Mouse (Mus musculus) CD4-positive, CD25-positive, alpha-beta regulatory T cell, adult 9 weeks (primary cell): ENCODE measurements around the gene Ccdc184. TPM values are rescaled to one million over a fixed set of nuclear protein-coding genes. Genes with fewer than 3 reads are reported as not detected.

Experiments used
- polyA plus RNA-seq: library from polyadenylated mRNA; unstranded; fragments of 100-300 nt; shearing (Covaris generic); gene quantifications from one replicate; pipeline ENCODE4 v1.2.1, GENCODE M21; 2017

Gene Ccdc184
- 0.30 TPM for polyA plus RNA-seq

GRCm38 (mm10) chr15:98166963-98167644, at the start of gene Ccdc184:
Gene Ccdc184, plus strand, starts transcription at chr15:98167158.

GRCm38 (mm10) chr15:98165525-98165924, 1.4 kb upstream of the Ccdc184 start, which contains the start of gene Asb8:
Gene Asb8, minus strand, starts transcription at chr15:98165625.

GRCm38 (mm10) chr15:98195442-98195841, 28.5 kb downstream of the Ccdc184 start, which contains the start of gene Olfr288:
Gene Olfr288, minus strand, starts transcription at chr15:98195542.

Other genes starting within 250 kb of the Ccdc184 start
- gene Tmem106c, start 203.0 kb upstream of the Ccdc184 start, polyA plus RNA-seq = 32.3 TPM
- gene Col2a1, start 162.5 kb upstream of the Ccdc184 start, polyA plus RNA-seq = not detected
- gene Pfkm, start 74.6 kb upstream of the Ccdc184 start, polyA plus RNA-seq = 18.2 TPM
- gene Senp1, start 73.4 kb upstream of the Ccdc184 start, polyA plus RNA-seq = 47.9 TPM
- 50.0 TPM for gene Asb8, start 1.5 kb upstream of the Ccdc184 start, polyA plus RNA-seq
- gene Olfr288, start 28.4 kb downstream of the Ccdc184 start, polyA plus RNA-seq = not detected
- not detected for gene Gm44579, start 53.8 kb downstream of the Ccdc184 start, polyA plus RNA-seq
- not detected for gene Olfr287, start 53.9 kb downstream of the Ccdc184 start, polyA plus RNA-seq
- gene Olfr286, start 67.3 kb downstream of the Ccdc184 start, polyA plus RNA-seq = 0.10 TPM
- not detected for gene H1fnt, start 90.1 kb downstream of the Ccdc184 start, polyA plus RNA-seq
- not detected for gene Zfp641, start 129.0 kb downstream of the Ccdc184 start, polyA plus RNA-seq
- gene Olfr285, start 150.2 kb downstream of the Ccdc184 start, polyA plus RNA-seq = not detected
- not detected for gene Olfr284, start 173.8 kb downstream of the Ccdc184 start, polyA plus RNA-seq
- gene Olfr283, start 213.8 kb downstream of the Ccdc184 start, polyA plus RNA-seq = not detected